In genomic region chr10:44267426-44268142, GRCm38 (mm10) we compare ENCODE assay signal across 8 mouse cellular contexts. TPM values are rescaled to one million over a fixed set of nuclear protein-coding genes. Genes with fewer than 3 reads are reported as not detected.
DNase-seq lines count a peak whose midpoint lies in the region; ATAC-seq and TF ChIP-seq lines count a peak whose summit lies in the region.

No protein-coding gene starts in this region.

- H3K4me1 ChIP-seq in heart, adult 2 months (ENCODE audit: control insufficient read depth, insufficient read depth, low read length): peaks cover 4% of the 10 kb centered on the region
- H3K4me1 ChIP-seq in ES-Bruce4 (ENCODE audit: control insufficient read depth, insufficient read depth, low read length): no peaks in the 10 kb centered on the region
- peaks cover 18% of the 10 kb centered on the region for H3K4me1 ChIP-seq in embryonic facial prominence, embryonic 14.5 days (ENCODE audit: control insufficient read depth, insufficient read depth, low read length)
- H3K4me1 ChIP-seq in intestine, postnatal 0 days (replicated peaks; ENCODE audit: control insufficient read depth, insufficient read depth, low read length): 0 out of 2 replicates have a peak, but pooled peaks cover 7% of the 10 kb centered on the region

- TF ChIP-seq POLR2A in heart, adult 2 months (IDR thresholded peaks at IDR 0.05; ENCODE audit: insufficient read depth, low read depth, low read length): no peak
- no peak for TF ChIP-seq POLR2A in ES-Bruce4 (IDR thresholded peaks at IDR 0.05; ENCODE audit: insufficient read depth, low read length)
- TF ChIP-seq POLR2A in myocyte (IDR thresholded peaks at IDR 0.05; ENCODE audit: insufficient read length, low read depth): no peak

- DNase-seq in heart, adult 2 months: no peak
- no peak for DNase-seq in heart, postnatal 36 days
- no peak for DNase-seq in embryonic facial prominence, embryonic 14.5 days (ENCODE audit: low spot score)
- no peak for DNase-seq in left cerebral cortex, postnatal 36 days (ENCODE audit: low spot score in 2 of 2)
- no peak for DNase-seq in Muller cell, postnatal 12 days (ENCODE audit: inconsistent ontology term)

- 3% methylated on average over 11 of the region's 11 CpGs for WGBS in heart, adult 2 months
- 3% methylated on average over 11 of the region's 11 CpGs for WGBS in embryonic facial prominence, embryonic 14.5 days
- WGBS in intestine, postnatal 0 days: 3% methylated on average over 11 of the region's 11 CpGs

- H3K79me2 ChIP-seq in heart, adult 2 months (replicated peaks; ENCODE audit: control insufficient read depth, insufficient read depth, low read length): peaks cover 4% of the 10 kb centered on the region; the same call in 1 of the 2 replicates
- peaks cover 46% of the 10 kb centered on the region for H3K79me2 ChIP-seq in myocyte (ENCODE audit: control insufficient read depth, insufficient read depth)

- no peak for TF ChIP-seq EP300 in heart, adult 2 months (IDR thresholded peaks at IDR 0.05; ENCODE audit: insufficient read depth, low read depth, low read length)
- no peak for TF ChIP-seq EP300 in ES-Bruce4 (IDR thresholded peaks at IDR 0.05; ENCODE audit: insufficient read depth, low read depth, low read length)

- peak; percentile 8; the same call in 1 of the 2 replicates for ATAC-seq in embryonic facial prominence, embryonic 14.5 days (ENCODE audit: low read depth)
- ATAC-seq in intestine, postnatal 0 days: no peak

- TF ChIP-seq CTCF in heart, adult 2 months (IDR thresholded peaks at IDR 0.05): no peak
- TF ChIP-seq CTCF in ES-Bruce4 (IDR thresholded peaks at IDR 0.05; ENCODE audit: low read depth, low read length): no peak
- no peak for TF ChIP-seq CTCF in intestine, postnatal 0 days (IDR thresholded peaks at IDR 0.05; ENCODE audit: low read depth)

- peak overlapping the region; percentile 42 for H3ac ChIP-seq in myocyte (ENCODE audit: control insufficient read depth, insufficient read length)

- H3K4me3 ChIP-seq in heart, adult 2 months: peak overlapping the region; percentile 76
- peak overlapping the region; percentile 83 for H3K4me3 ChIP-seq in ES-Bruce4 (ENCODE audit: low read depth, low read length)
- H3K4me3 ChIP-seq in embryonic facial prominence, embryonic 14.5 days (ENCODE audit: low read depth, low read length): peak overlapping the region; percentile 94
- peak overlapping the region; percentile 94 for H3K4me3 ChIP-seq in intestine, postnatal 0 days (ENCODE audit: low read depth, low read length)
- H3K4me3 ChIP-seq in myocyte: peak overlapping the region; percentile 53

- H3K36me3 ChIP-seq in heart, adult 2 months (ENCODE audit: control insufficient read depth, insufficient read depth, low read length): no peaks in the 10 kb centered on the region; the same call in 1 of the 2 replicates
- H3K36me3 ChIP-seq in ES-Bruce4 (ENCODE audit: control insufficient read depth, insufficient read depth, low read length, poor library complexity, severe bottlenecking): 0 out of 2 replicates have a peak, but pooled peaks cover 2% of the 10 kb centered on the region
- H3K36me3 ChIP-seq in embryonic facial prominence, embryonic 14.5 days (ENCODE audit: control insufficient read depth, insufficient read depth, low read length): no peaks in the 10 kb centered on the region
- no peaks in the 10 kb centered on the region for H3K36me3 ChIP-seq in intestine, postnatal 0 days (ENCODE audit: control insufficient read depth, insufficient read depth)
- no peaks in the 10 kb centered on the region for H3K36me3 ChIP-seq in myocyte (ENCODE audit: control insufficient read depth, insufficient read depth)

- peak overlapping the region; percentile 76 for H3K27ac ChIP-seq in heart, adult 2 months
- peak overlapping the region; percentile 42; the same call in 1 of the 2 replicates for H3K27ac ChIP-seq in ES-Bruce4 (ENCODE audit: insufficient read depth, low read length)
- H3K27ac ChIP-seq in embryonic facial prominence, embryonic 14.5 days (replicated peaks; ENCODE audit: low read depth, low read length): peak overlapping the region; percentile 88
- peak overlapping the region; percentile 92 for H3K27ac ChIP-seq in intestine, postnatal 0 days (ENCODE audit: low read depth, low read length)

- H3K9ac ChIP-seq in heart, adult 2 months (ENCODE audit: low read depth, low read length): peak overlapping the region; percentile 86
- peak overlapping the region; percentile 75 for H3K9ac ChIP-seq in ES-Bruce4 (ENCODE audit: low read depth, poor library complexity, severe bottlenecking)
- H3K9ac ChIP-seq in embryonic facial prominence, embryonic 14.5 days (ENCODE audit: low read depth, low read length): peak overlapping the region; percentile 90
- peak overlapping the region; percentile 38; the same call in 1 of the 2 replicates for H3K9ac ChIP-seq in intestine, postnatal 0 days (ENCODE audit: low read depth, low read length)

- H3K27me3 ChIP-seq in heart, adult 2 months (ENCODE audit: control insufficient read depth, insufficient read depth, low read length): no peaks in the 10 kb centered on the region
- no peaks in the 10 kb centered on the region for H3K27me3 ChIP-seq in ES-Bruce4 (ENCODE audit: control insufficient read depth, insufficient read depth, low read length, poor library complexity, severe bottlenecking)
- no peaks in the 10 kb centered on the region for H3K27me3 ChIP-seq in embryonic facial prominence, embryonic 14.5 days (replicated peaks; ENCODE audit: control insufficient read depth, insufficient read depth, low read length)
- H3K27me3 ChIP-seq in intestine, postnatal 0 days (replicated peaks; ENCODE audit: control insufficient read depth, insufficient read depth, low read length): no peaks in the 10 kb centered on the region
- no peaks in the 10 kb centered on the region for H3K27me3 ChIP-seq in myocyte (ENCODE audit: control insufficient read depth, insufficient read depth, insufficient read length)

- peak overlapping the region; percentile 69 for H3K4me2 ChIP-seq in embryonic facial prominence, embryonic 14.5 days (ENCODE audit: low read depth, low read length)
- peak overlapping the region; percentile 84 for H3K4me2 ChIP-seq in intestine, postnatal 0 days (replicated peaks; ENCODE audit: low read depth)
- H3K4me2 ChIP-seq in myocyte (ENCODE audit: low read depth): peak overlapping the region; percentile 98

- intact Hi-C loops in heart, adult 2 months (cut with DNase I): no loop called here
- intact Hi-C loops in heart, postnatal 36 days (cut with DNase I): loop anchor here (10.0 kb wide), 1 partner anchor 1307 kb away; the partner anchor contains the start of gene Hace1
- intact Hi-C loops in left cerebral cortex, postnatal 36 days (cut with DNase I): no loop called here

- H3K9me3 ChIP-seq in ES-Bruce4 (replicated peaks; ENCODE audit: control insufficient read depth, insufficient read depth, low read length, poor library complexity, severe bottlenecking): no peaks in the 10 kb centered on the region
- no peaks in the 10 kb centered on the region for H3K9me3 ChIP-seq in embryonic facial prominence, embryonic 14.5 days (ENCODE audit: control insufficient read depth, low read length)
- H3K9me3 ChIP-seq in intestine, postnatal 0 days (ENCODE audit: control insufficient read depth): no peaks in the 10 kb centered on the region

TF ChIP-seq in myocyte, 11 proteins besides CTCF, POLR2A, EP300 and RAD21:
- TF ChIP-seq REST (IDR thresholded peaks at IDR 0.05; ENCODE audit: insufficient read depth, insufficient read length) (no peak), SRF (IDR thresholded peaks at IDR 0.05; ENCODE audit: control insufficient read depth, insufficient read length, low read depth) (no peak), MYOG (IDR thresholded peaks at IDR 0.05; ENCODE audit: control insufficient read depth in 1 of 3, insufficient read depth in 1 of 3, insufficient read length in 2 of 3, low read depth in 2 of 3) (no peak), TCF3 (IDR thresholded peaks at IDR 0.05; ENCODE audit: insufficient read length, low read depth) (no peak), MAX (IDR thresholded peaks at IDR 0.05; ENCODE audit: low read depth) (no peak), POLR2AphosphoS2 (IDR thresholded peaks at IDR 0.05; ENCODE audit: insufficient read length, low read depth) (no peak), USF1 (IDR thresholded peaks at IDR 0.05; ENCODE audit: low read depth) (no peak), E2F4 (IDR thresholded peaks at IDR 0.05; ENCODE audit: insufficient read depth) (no peak), TCF12 (IDR thresholded peaks at IDR 0.05; ENCODE audit: insufficient read depth, poor library complexity, severe bottlenecking) (no peak), MYOD1 (IDR thresholded peaks at IDR 0.05; ENCODE audit: control insufficient read depth in 1 of 3, insufficient read length in 2 of 3, low read depth in 2 of 3) (no peak), CEBPB (IDR thresholded peaks at IDR 0.05; ENCODE audit: insufficient read depth, poor library complexity, severe bottlenecking) (no peak)

RNA-seq across cellular contexts. Expression of gene Atg5, which starts 0.6 kb away (rescaled TPM):
- 10 to 100 TPM; 15.2 to 15.4 TPM for total RNA-seq in heart, adult 2 months (2021)
- polyA plus RNA-seq in heart, adult 2 months (2012; rRNA removed): 6.5 and 10.7 TPM in 2 replicates
- 10 to 100 TPM; 14.8 TPM for total RNA-seq in heart, postnatal 36 days (2021)
- polyA plus RNA-seq in ES-Bruce4 (2011; ENCODE audit: insufficient read depth, insufficient read length, low read depth, missing spikeins) (27.9 and 28.7 TPM in 2 replicates), myocyte (2012; fragmentation: generic; extraction: Trizol) (12.7 TPM)
- polyA plus RNA-seq in embryonic facial prominence, embryonic 14.5 days (2014; fragmentation: Nextera tagmentation; extraction: Ambion mirVana): 41.8 and 49.9 TPM in 2 replicates
- 53.5 and 57.2 TPM in 2 replicates for polyA plus RNA-seq in intestine, postnatal 0 days (2015; fragmentation: Nextera tagmentation; extraction: Ambion mirVana)
- 10 to 100 TPM; 22.3 to 25.4 TPM for total RNA-seq in left cerebral cortex, postnatal 36 days (2021)

Comparison
In these comparisons a context has a peak if more than half of its experiments do, and no peak if none do; other contexts are left out.
1. H3K27ac ChIP-seq: peak in every context shown above with its lines; median percentile 92 in intestine, postnatal 0 days; 88 in embryonic facial prominence, embryonic 14.5 days; 76 in heart, adult 2 months; 42 in ES-Bruce4.
2. H3K9ac ChIP-seq: peak in every context shown above with its lines; median percentile 90 in embryonic facial prominence, embryonic 14.5 days; 86 in heart, adult 2 months; 75 in ES-Bruce4; 38 in intestine, postnatal 0 days.